Comparison of ENCODE assay signal across 8 mouse cellular contexts in the genomic region with DNA sequence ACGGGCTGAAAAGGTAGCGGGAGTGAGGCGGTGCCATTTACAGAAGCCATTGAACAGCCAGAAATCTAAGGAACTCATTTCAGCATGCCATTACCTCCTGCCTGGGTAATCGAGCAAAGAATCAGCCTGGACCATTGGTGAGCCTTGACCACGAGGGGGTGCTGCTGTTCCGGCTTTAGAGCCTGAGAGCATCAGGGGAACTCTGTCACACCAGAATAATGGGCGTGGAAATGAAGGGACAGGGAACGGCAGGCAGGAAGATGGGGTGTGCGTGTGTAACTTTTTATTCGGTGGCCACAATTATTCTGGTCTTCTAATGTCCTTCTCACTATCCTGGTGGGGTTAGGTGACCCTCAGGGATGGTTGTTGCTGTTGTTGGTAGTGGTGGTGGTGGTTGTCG. TPM values are rescaled to one million over a fixed set of nuclear protein-coding genes. Genes with fewer than 3 reads are reported as not detected.
A peak's percentile ranks its signal among the peaks of the same experiment; 100 is the strongest.
DNase-seq lines count a peak whose midpoint lies in the region; ATAC-seq and TF ChIP-seq lines count a peak whose summit lies in the region.

No protein-coding gene starts in this region.

- peak overlapping the region; percentile 46 for H3K4me2 ChIP-seq in embryonic facial prominence, embryonic 13.5 days
- peak overlapping the region; percentile 25; the same call in 1 of the 2 replicates for H3K4me2 ChIP-seq in kidney, embryonic 14.5 days (replicated peaks; ENCODE audit: low read depth, low read length)
- H3K4me2 ChIP-seq in limb, embryonic 14.5 days (replicated peaks; ENCODE audit: low read depth, low read length, severe bottlenecking) = peak overlapping the region; percentile 31
- H3K4me2 ChIP-seq in stomach, embryonic 14.5 days (replicated peaks; ENCODE audit: low read depth, low read length) = peak overlapping the region; percentile 20; the same call in 1 of the 2 replicates

- H3K9me3 ChIP-seq in embryonic facial prominence, embryonic 13.5 days = no peaks in the 10 kb centered on the region
- no peaks in the 10 kb centered on the region for H3K9me3 ChIP-seq in heart, embryonic 10.5 days
- H3K9me3 ChIP-seq in kidney, embryonic 14.5 days (ENCODE audit: control insufficient read depth, low read length) = no peaks in the 10 kb centered on the region
- no peaks in the 10 kb centered on the region for H3K9me3 ChIP-seq in limb, embryonic 14.5 days (ENCODE audit: control insufficient read depth, low read length)
- no peaks in the 10 kb centered on the region for H3K9me3 ChIP-seq in stomach, embryonic 14.5 days (ENCODE audit: control insufficient read depth, low read depth, low read length)

- no peak overlapping the region for H3K9ac ChIP-seq in embryonic facial prominence, embryonic 13.5 days
- no peak overlapping the region for H3K9ac ChIP-seq in kidney, embryonic 14.5 days (ENCODE audit: low read depth, low read length)
- H3K9ac ChIP-seq in limb, embryonic 14.5 days (ENCODE audit: low read depth, low read length, severe bottlenecking) = no peak overlapping the region
- no peak overlapping the region for H3K9ac ChIP-seq in stomach, embryonic 14.5 days (replicated peaks; ENCODE audit: low read depth, low read length)

- 0 out of 2 replicates have a peak, but pooled peaks have one; percentile 48 for ATAC-seq in embryonic facial prominence, embryonic 13.5 days (ENCODE audit: insufficient number of reproducible peaks, insufficient read depth, low FRiP score, low TSS enrichment, low read depth)
- ATAC-seq in kidney, embryonic 14.5 days (ENCODE audit: low FRiP score, low TSS enrichment) = peak; percentile 68
- peak; percentile 71 for ATAC-seq in limb, embryonic 14.5 days (ENCODE audit: low FRiP score, low read depth)
- ATAC-seq in stomach, embryonic 14.5 days (ENCODE audit: insufficient number of reproducible peaks, insufficient read depth, low FRiP score, low read depth) = peak; percentile 66; the same call in 1 of the 2 replicates

- no peak for TF ChIP-seq POLR2A in limb, embryonic 14.5 days (IDR thresholded peaks at IDR 0.05; ENCODE audit: borderline replicate concordance, extremely low read depth, insufficient read depth, insufficient read length)

- peak; percentile 87 for DNase-seq in 3T3-L1 (ENCODE audit: low read depth, low spot score)
- peak; percentile 86 for DNase-seq in adrenal gland, postnatal 25 days
- DNase-seq in heart, embryonic 10.5 days (ENCODE audit: low spot score) = peak; percentile 90
- DNase-seq in limb, embryonic 14.5 days (ENCODE audit: low spot score) = peak; percentile 91
- DNase-seq in natural killer cell, adult 2 months (ENCODE audit: low spot score in 2 of 2) = peak; percentile 55 to 65

- no peak overlapping the region for H3K27ac ChIP-seq in embryonic facial prominence, embryonic 13.5 days
- peak overlapping the region; percentile 65 for H3K27ac ChIP-seq in heart, embryonic 10.5 days
- no peak overlapping the region for H3K27ac ChIP-seq in kidney, embryonic 14.5 days (ENCODE audit: low read depth, low read length)
- no peak overlapping the region for H3K27ac ChIP-seq in limb, embryonic 14.5 days (replicated peaks; ENCODE audit: low read depth, low read length)
- no peak overlapping the region for H3K27ac ChIP-seq in stomach, embryonic 14.5 days (ENCODE audit: low read length)

- peak overlapping the region; percentile 23 for H3K4me3 ChIP-seq in embryonic facial prominence, embryonic 13.5 days
- peak overlapping the region; percentile 38 for H3K4me3 ChIP-seq in heart, embryonic 10.5 days
- H3K4me3 ChIP-seq in kidney, embryonic 14.5 days (ENCODE audit: low read length) = no peak overlapping the region
- no peak overlapping the region for H3K4me3 ChIP-seq in limb, embryonic 14.5 days (replicated peaks; ENCODE audit: low read length)
- H3K4me3 ChIP-seq in stomach, embryonic 14.5 days (ENCODE audit: low read depth, low read length) = no peak overlapping the region

- H3K27me3 ChIP-seq in embryonic facial prominence, embryonic 13.5 days = no peaks in the 10 kb centered on the region
- H3K27me3 ChIP-seq in heart, embryonic 10.5 days (ENCODE audit: insufficient read depth, poor library complexity, severe bottlenecking) = peaks cover 34% of the 10 kb centered on the region
- no peaks in the 10 kb centered on the region for H3K27me3 ChIP-seq in kidney, embryonic 14.5 days (ENCODE audit: control insufficient read depth, insufficient read depth, low read length)
- H3K27me3 ChIP-seq in limb, embryonic 14.5 days (ENCODE audit: control insufficient read depth, insufficient read depth, low read length) = no peaks in the 10 kb centered on the region
- H3K27me3 ChIP-seq in stomach, embryonic 14.5 days (ENCODE audit: control insufficient read depth, insufficient read depth, low read length) = no peaks in the 10 kb centered on the region

- H3K4me1 ChIP-seq in embryonic facial prominence, embryonic 13.5 days = 0 out of 2 replicates have a peak, but pooled peaks cover under 1% of the 10 kb centered on the region
- H3K4me1 ChIP-seq in heart, embryonic 10.5 days = peaks cover 13% of the 10 kb centered on the region
- H3K4me1 ChIP-seq in kidney, embryonic 14.5 days (ENCODE audit: control insufficient read depth, insufficient read depth, low read length) = no peaks in the 10 kb centered on the region
- H3K4me1 ChIP-seq in limb, embryonic 14.5 days (ENCODE audit: control insufficient read depth, insufficient read depth, low read length) = peaks cover 6% of the 10 kb centered on the region
- H3K4me1 ChIP-seq in stomach, embryonic 14.5 days (ENCODE audit: control insufficient read depth, insufficient read depth, low read length) = no peaks in the 10 kb centered on the region

- WGBS in embryonic facial prominence, embryonic 13.5 days = 9% methylated on average over 11 of the region's 11 CpGs
- WGBS in heart, embryonic 10.5 days = 11% methylated on average over 11 of the region's 11 CpGs
- WGBS in kidney, embryonic 14.5 days = 10% methylated on average over 11 of the region's 11 CpGs
- 14% methylated on average over 10 of the region's 11 CpGs for WGBS in limb, embryonic 14.5 days
- WGBS in stomach, embryonic 14.5 days = 13% methylated on average over 11 of the region's 11 CpGs

- H3K36me3 ChIP-seq in embryonic facial prominence, embryonic 13.5 days = no peaks in the 10 kb centered on the region
- no peaks in the 10 kb centered on the region for H3K36me3 ChIP-seq in heart, embryonic 10.5 days
- H3K36me3 ChIP-seq in kidney, embryonic 14.5 days (ENCODE audit: control insufficient read depth, insufficient read depth, low read length) = no peaks in the 10 kb centered on the region
- no peaks in the 10 kb centered on the region for H3K36me3 ChIP-seq in limb, embryonic 14.5 days (ENCODE audit: control insufficient read depth, insufficient read depth, low read length)
- H3K36me3 ChIP-seq in stomach, embryonic 14.5 days (ENCODE audit: control insufficient read depth, insufficient read depth, low read length) = no peaks in the 10 kb centered on the region

RNA-seq across cellular contexts. Expression of gene Gja8, which starts 12.9 kb away (rescaled TPM):
- total RNA-seq in adrenal gland, postnatal 25 days (2021) = not detected in 2 replicates
- polyA plus RNA-seq in embryonic facial prominence, embryonic 13.5 days (2015; fragmentation: Nextera tagmentation; extraction: Ambion mirVana) = not detected in 2 replicates
- polyA plus RNA-seq in heart, embryonic 10.5 days (2016; fragmentation: Nextera tagmentation; extraction: Ambion mirVana) = not detected in 2 replicates
- 0.16 and 0.20 TPM in 2 replicates for polyA plus RNA-seq in kidney, embryonic 14.5 days (2014; fragmentation: Nextera tagmentation; extraction: Ambion mirVana)
- 0.01 TPM in 1 of 2 replicates, not detected in the other for polyA plus RNA-seq in limb, embryonic 14.5 days (2012; rRNA removed)
- polyA plus RNA-seq in limb, embryonic 14.5 days (2014; fragmentation: Nextera tagmentation; extraction: Ambion mirVana) = not detected in 2 replicates
- not detected in 2 replicates for polyA plus RNA-seq in stomach, embryonic 14.5 days (2014; fragmentation: Nextera tagmentation; extraction: Ambion mirVana)

RNA-seq across cellular contexts. Expression of gene Gpr89, which starts 33.6 kb away (rescaled TPM):
- total RNA-seq in adrenal gland, postnatal 25 days (2021) = 25.6 and 35.8 TPM in 2 replicates
- 39.5 and 47.9 TPM in 2 replicates for polyA plus RNA-seq in embryonic facial prominence, embryonic 13.5 days (2015; fragmentation: Nextera tagmentation; extraction: Ambion mirVana)
- 31.7 and 37.8 TPM in 2 replicates for polyA plus RNA-seq in heart, embryonic 10.5 days (2016; fragmentation: Nextera tagmentation; extraction: Ambion mirVana)
- polyA plus RNA-seq in kidney, embryonic 14.5 days (2014; fragmentation: Nextera tagmentation; extraction: Ambion mirVana) = 47.3 and 50.9 TPM in 2 replicates
- polyA plus RNA-seq in limb, embryonic 14.5 days (2012; rRNA removed) = 15.8 and 16.6 TPM in 2 replicates
- polyA plus RNA-seq in limb, embryonic 14.5 days (2014; fragmentation: Nextera tagmentation; extraction: Ambion mirVana) = 40.2 and 43.5 TPM in 2 replicates
- polyA plus RNA-seq in stomach, embryonic 14.5 days (2014; fragmentation: Nextera tagmentation; extraction: Ambion mirVana) = 46.6 TPM in 2 replicates

RNA-seq across cellular contexts. Expression of gene Gja5, which starts 34.2 kb away (rescaled TPM):
- total RNA-seq in adrenal gland, postnatal 25 days (2021) = 1.2 TPM in 2 replicates
- polyA plus RNA-seq in embryonic facial prominence, embryonic 13.5 days (2015; fragmentation: Nextera tagmentation; extraction: Ambion mirVana) = 9.7 and 10.6 TPM in 2 replicates
- polyA plus RNA-seq in heart, embryonic 10.5 days (2016; fragmentation: Nextera tagmentation; extraction: Ambion mirVana) = 57.3 and 133 TPM in 2 replicates
- polyA plus RNA-seq in kidney, embryonic 14.5 days (2014; fragmentation: Nextera tagmentation; extraction: Ambion mirVana) = 5.6 TPM in 2 replicates
- 25.7 and 28.5 TPM in 2 replicates for polyA plus RNA-seq in limb, embryonic 14.5 days (2012; rRNA removed)
- polyA plus RNA-seq in limb, embryonic 14.5 days (2014; fragmentation: Nextera tagmentation; extraction: Ambion mirVana) = 8.5 and 10.3 TPM in 2 replicates
- polyA plus RNA-seq in stomach, embryonic 14.5 days (2014; fragmentation: Nextera tagmentation; extraction: Ambion mirVana) = 4.6 and 5.1 TPM in 2 replicates

Comparison
In these comparisons a context has a peak if more than half of its experiments do, and no peak if none do; other contexts are left out.
1. H3K4me3 ChIP-seq: peak in embryonic facial prominence, embryonic 13.5 days (single experiment) and heart, embryonic 10.5 days (single experiment); none in kidney, embryonic 14.5 days (single experiment), limb, embryonic 14.5 days (single experiment) and stomach, embryonic 14.5 days (single experiment).
2. Peak in every context shown above with its lines, with median percentiles within 50 percentile points of each other: DNase-seq, ATAC-seq and H3K4me2 ChIP-seq.